Mouse (Mus musculus) megakaryocyte, embryonic 14.5 days (primary cell): ENCODE data around the gene Zfp719.

Experiments
- FLI1 ChIP-seq: IDR thresholded peaks from 2 replicates; pipeline ENCODE4 v1.6.1; 2012; ENCODE audit warnings: low read length, inconsistent platforms, mixed read lengths
- GATA1 ChIP-seq: IDR thresholded peaks from 3 replicates; pipeline ENCODE4 v1.6.1; 2012; ENCODE audit warnings: mixed read lengths, low read length, inconsistent platforms, borderline replicate concordance

GRCm38 (mm10) chr7:43584790-43585189 lies 5.4 kb downstream of the Zfp719 start:
- no peak for TF ChIP-seq GATA1
- no peak for TF ChIP-seq FLI1
